Mouse (Mus musculus) T-helper 17 cell (primary cell): ENCODE measurements around the gene Zfp941.

Source experiments
- in situ Hi-C, 2 experiments: fragments of 300-600 bp; cut with MboI, MseI; formaldehyde crosslinking; loops; 1 replicate in 1 of 2; 2 replicates in 1 of 2; pipeline ENCODE4 v1.15.1; 2025; ENCODE audit warnings: high pct_unique_total_duplicates in 2 of 2

Gene Zfp941

GRCm38 (mm10) chr7:140840750-140841735 lies 19.1 kb upstream of the Zfp941 start:
- in situ Hi-C loops = loop anchor here (5.0 to 10.0 kb wide), 5 partner anchors 61 to 1804 kb away; partner anchors contain the start of genes Cox8b (in 1 of the 2) and Ifitm3 (in 1 of the 2)

DNA sequence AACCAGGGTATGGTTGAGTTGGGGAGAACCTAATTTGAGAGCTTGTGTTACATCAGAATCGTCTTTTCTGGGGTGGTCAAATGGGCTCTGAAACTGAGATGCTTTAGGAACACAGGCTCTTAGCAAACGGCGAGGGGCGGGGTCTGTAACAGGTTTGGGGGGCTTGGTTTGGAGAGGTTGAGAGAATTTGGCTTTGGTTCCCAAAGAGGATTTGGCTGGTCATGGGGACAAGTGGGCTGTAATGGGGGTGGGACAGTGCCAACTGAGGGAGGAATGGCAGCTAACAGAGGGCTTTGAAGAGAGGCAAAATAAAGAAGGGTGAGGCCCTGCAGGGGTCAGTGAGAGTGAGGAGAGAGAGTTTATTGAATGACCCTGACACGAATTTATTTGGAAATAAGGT lies 17.6 kb upstream of the Zfp941 start:
- in situ Hi-C loops = no loop called here

DNA sequence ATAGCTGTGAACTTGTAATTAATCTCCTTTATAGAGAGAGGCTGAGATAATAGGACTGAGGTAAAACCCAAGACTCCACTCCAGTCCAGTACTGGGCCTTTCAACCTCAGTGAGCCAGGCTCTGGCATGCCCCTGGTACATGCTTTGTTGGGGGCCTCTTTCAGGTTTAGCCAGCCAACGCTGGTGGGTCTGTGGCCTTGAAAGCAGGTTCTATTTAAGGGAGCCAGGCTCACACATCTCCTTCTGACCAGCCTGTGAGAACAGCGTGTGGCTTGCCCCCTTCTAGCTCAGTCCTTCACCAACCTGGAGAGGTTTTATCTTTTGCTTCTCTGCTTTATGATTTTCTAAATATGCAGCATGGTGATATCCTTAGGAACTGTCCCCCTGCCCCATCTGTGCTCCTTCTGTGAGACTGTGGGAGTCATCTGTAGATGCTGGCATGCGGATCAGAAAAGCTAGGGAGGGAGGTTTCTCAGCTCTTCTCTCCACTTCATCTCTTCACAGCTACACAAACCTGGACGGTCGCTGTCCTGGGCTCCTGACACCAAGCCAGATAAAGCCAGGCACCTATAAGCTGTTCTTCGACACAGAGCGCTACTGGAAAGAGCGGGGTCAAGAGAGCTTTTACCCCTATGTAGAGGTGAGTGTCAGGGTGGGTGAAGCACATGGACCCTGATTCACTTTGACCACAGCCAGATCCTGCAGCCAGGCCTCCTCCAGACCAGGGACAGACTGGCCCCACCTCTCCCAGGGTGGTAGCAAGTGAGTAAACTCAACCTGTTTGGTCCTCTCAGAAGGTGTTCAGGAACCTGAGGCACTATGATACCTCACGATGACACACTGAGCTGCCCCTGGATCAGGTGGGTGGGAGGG lies 14.5 kb upstream of the Zfp941 start:
- in situ Hi-C loops = no loop called here

DNA sequence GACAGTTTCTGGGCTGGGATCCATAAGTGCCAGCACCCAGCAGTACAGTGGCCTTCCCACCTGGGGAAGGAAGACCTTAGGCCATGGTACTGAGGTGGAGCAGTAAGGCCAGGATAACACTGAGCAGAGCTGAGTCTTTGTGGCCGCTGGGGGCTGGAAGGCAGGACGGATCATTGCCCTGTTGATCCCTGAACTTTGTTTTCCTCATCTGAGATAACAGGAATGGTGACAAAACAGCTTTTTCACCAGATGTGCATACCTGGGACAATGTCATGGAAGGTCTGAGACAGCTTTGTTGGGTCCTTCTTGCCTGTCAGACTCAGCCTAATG lies 13.7 kb upstream of the Zfp941 start:
- in situ Hi-C loops = no loop called here

DNA sequence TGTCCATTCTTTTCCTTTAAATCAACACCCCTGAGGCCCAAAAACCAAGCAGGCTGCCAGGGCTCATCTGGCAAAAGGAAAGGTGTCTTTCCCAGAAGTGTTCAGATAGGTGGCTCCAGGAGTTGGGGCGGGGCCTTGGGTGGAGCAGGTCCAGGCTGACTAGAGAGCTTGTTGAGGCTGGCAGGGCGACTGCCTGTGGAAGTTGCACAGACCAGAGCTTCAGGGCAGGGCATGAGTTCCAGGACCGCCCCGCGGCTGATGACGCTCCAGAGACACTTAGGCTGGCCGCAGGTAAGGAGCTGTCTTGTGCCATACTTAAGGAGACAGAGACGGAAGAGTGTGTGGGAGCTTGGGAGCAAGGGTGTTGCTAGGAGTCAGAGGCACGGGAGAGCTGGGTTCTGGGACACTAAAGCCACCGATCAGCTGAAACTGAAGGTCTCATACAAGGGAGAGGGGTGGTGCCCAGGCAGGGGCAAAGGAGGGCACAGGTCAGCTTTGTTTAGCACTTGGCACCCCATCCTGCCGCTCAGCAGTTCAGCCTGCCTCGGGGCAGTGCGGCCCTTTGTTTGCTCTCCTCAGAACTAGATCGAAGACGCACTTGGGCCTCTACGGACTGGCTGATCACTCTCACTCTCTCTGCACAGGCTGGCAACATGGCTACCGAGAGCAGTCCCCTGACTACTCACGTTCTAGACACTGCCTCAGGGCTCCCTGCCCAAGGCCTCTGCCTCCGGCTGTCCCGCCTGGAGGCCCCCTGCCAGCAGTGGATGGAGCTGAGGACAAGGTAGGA lies 13.2 kb upstream of the Zfp941 start, which contains the start of gene Urah:
Gene Urah (plus strand): TSS at position 51 of the 790 bp plus-strand sequence.
- in situ Hi-C loops = no loop called here

- in situ Hi-C loops = no loop called here
Measured at GRCm38 (mm10) chr7:140833341-140833740, 11.4 kb upstream of the Zfp941 start.

- in situ Hi-C loops = no loop called here
Measured at GRCm38 (mm10) chr7:140831447-140831846, 9.5 kb upstream of the Zfp941 start.

- in situ Hi-C loops = no loop called here
Measured at GRCm38 (mm10) chr7:140828171-140828881, 6.3 kb upstream of the Zfp941 start.

DNA sequence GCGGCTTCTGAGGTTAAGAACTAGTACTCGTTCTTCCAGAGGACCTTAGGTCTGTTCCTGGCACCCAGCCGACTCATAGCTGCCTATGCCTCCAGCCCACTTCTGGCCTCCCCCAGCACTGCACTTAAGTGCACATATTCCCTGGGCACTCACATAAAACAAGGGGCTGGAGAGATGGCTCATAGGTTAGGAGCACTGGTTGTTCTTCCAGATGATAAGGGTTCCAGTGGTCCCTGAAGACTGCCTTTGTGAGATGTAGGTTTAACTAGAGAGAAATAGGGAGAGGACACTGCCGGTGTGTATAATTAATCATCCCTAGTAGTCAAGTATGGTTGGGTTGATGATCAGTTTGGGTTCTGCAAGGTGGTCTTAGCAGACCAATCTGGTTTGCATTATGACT lies 753 bp upstream of the Zfp941 start:
- in situ Hi-C loops = no loop called here

DNA sequence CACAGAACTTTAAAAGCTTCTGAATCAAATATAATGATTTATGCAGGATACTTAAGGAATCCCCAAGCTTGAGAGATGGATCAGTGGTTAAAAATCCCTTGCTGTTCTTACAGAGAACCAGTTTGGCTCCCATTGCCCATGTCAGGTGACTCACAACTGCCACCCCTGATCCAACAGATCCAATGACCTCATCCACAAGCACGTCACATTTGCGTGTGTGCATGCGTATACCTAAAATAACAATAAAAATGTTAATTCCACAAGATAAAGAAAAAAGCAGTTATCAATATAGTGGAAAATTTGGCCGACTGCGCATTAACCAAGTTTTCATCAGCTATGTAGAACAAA lies 699 bp downstream of the Zfp941 start:
- in situ Hi-C loops = no loop called here

GRCm38 (mm10) chr7:140820173-140820572 lies 1.8 kb downstream of the Zfp941 start:
- in situ Hi-C loops = no loop called here

- in situ Hi-C loops = loop anchor here in 1 of 2 experiments (5.0 kb wide), 1 partner anchor 636 kb away; no protein-coding TSS in a partner anchor
Measured at GRCm38 (mm10) chr7:140812850-140813249, 9.1 kb downstream of the Zfp941 start.

DNA sequence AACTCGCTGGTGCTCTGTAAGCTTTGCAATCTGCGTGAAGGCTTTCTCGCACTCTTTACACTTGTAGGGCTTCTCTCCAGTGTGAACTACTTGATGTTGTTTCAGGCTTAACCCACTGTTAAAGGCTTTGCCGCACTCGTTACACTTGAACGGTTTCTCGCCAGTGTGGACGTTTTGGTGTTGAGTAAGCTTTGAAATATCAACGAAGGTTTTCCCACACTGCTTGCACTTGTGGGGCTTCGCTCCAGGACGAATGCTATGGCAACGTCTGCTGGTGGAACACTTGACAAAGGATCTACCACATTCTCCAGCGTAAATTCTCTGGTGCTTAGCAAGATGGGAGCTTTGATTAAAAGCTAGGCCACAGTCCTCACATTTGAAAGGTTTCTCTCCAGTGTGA lies 10.3 kb downstream of the Zfp941 start:
- in situ Hi-C loops = loop anchor here in 1 of 2 experiments (5.0 kb wide), 1 partner anchor 634 kb away; no protein-coding TSS in a partner anchor

- in situ Hi-C loops = loop anchor here in 1 of 2 experiments (5.0 kb wide), 1 partner anchor 633 kb away; no protein-coding TSS in a partner anchor
Measured at GRCm38 (mm10) chr7:140810496-140810895, 11.5 kb downstream of the Zfp941 start.

DNA sequence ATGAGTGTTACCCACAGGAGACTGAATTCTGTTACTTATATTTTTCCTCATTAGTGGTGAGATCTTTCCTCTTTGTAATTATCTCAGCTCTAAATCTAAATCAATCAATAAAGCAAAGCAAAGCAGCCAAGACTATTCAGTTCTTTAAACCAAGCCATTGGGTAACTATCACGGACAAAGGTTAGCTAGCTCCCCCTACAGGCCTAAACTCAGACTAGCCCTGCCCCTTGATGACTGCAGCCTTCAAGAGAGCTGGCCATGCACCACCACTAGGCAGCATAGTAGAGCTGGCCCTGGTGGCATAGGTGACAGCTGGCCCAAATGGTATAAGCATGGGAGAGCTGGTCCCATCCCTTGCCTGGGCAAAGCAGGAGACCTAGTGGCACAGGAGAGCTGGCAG lies 16.3 kb downstream of the Zfp941 start:
- in situ Hi-C loops = loop anchor here in 1 of 2 experiments (5.0 kb wide), 1 partner anchor 723 kb away; the partner anchor contains the start of gene Caly

DNA sequence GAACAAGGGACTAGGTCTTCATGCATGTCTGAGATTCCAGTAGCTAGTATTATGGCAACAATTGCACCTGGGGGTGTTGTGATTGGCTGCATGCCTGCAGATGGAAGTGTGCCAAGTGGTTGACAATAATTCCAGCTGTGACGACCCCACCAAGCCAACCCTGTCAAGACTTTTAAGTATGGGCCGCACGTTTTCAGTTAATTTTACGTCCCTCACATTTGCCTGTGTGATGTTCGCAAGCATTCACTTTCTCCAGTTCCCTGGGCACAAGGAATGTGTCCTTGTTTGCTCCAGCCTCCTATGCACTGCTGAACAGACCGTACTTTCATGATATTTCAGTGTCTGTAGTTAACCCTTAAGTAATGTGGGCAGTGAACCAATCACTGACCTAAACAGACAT lies 19.3 kb downstream of the Zfp941 start:
- in situ Hi-C loops = no loop called here

GRCm38 (mm10) chr7:140798212-140798611 lies 23.8 kb downstream of the Zfp941 start:
- in situ Hi-C loops = loop anchor here in 1 of 2 experiments (5.0 kb wide), 1 partner anchor 606 kb away; no protein-coding TSS in a partner anchor

- in situ Hi-C loops = loop anchor here in 1 of 2 experiments (5.0 kb wide), 1 partner anchor 605 kb away; no protein-coding TSS in a partner anchor
Measured at GRCm38 (mm10) chr7:140797619-140798018, 24.4 kb downstream of the Zfp941 start.

DNA sequence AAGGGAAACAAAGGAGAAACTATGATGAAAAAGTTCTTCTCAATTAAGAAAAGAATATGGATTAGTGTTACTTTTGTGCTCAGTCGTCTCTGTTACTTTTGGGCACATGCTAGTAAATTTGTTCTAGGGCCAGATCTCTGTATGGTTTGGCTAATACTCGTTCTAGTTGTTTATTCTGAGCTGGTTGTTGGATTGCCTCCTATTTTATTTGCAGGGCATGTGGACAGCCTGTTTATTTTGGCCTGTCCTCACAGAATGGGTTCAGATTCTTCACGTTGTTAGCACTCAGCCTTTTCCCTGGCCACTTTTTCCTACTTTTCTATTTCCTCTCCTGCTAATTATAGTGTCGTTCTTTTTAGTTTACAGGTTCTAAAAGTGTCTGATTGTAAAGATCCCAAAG lies 28.4 kb downstream of the Zfp941 start:
- in situ Hi-C loops = no loop called here

GRCm38 (mm10) chr7:140788053-140788435 lies 33.9 kb downstream of the Zfp941 start:
- in situ Hi-C loops = no loop called here
